Mouse (Mus musculus): ENCODE data around the gene Col6a2.

GRCm38 (mm10) chr10:76647390-76647789 lies 24.0 kb upstream of the Col6a2 start:
- TF ChIP-seq POLR2A (IDR thresholded peaks at IDR 0.05; ENCODE audit: control insufficient read depth, extremely low read depth, insufficient read depth, low read length, poor library complexity) (no peak), CTCF (IDR thresholded peaks at IDR 0.05; ENCODE audit: borderline replicate concordance, control insufficient read depth, extremely low read depth, insufficient read depth, low read length, poor library complexity) (no peak)
